Mouse (Mus musculus) lung, postnatal 0 days (tissue): ENCODE results near the gene Unc93a2. TPM values are rescaled to one million over a fixed set of nuclear protein-coding genes. Genes with fewer than 3 reads are reported as not detected.
"Not testable (repeated sequence)": the region's sequence is repeated elsewhere in the genome, so short reads cannot be mapped to it uniquely, and the experiment has no call there.

Experiments used
- ATAC-seq: fragments of 200-750 bp; cut with Nextera tagmentation; 2 replicates; pipeline ENCODE4 v1.8.0; 2017; ENCODE audit warnings: moderate library complexity
- DNase-seq: peaks from one replicate; pipeline ENCODE4 v3.0.0-alpha.2; 2016; ENCODE audit warnings: low spot score
- H3K27ac ChIP-seq: fragments of 300-500 bp; sonication (generic); 2 replicates; pipeline ENCODE4 v1.5.1; 2014; ENCODE audit warnings: antibody characterized with exemption, mild to moderate bottlenecking, low read length, mixed read lengths
- H3K27me3 ChIP-seq: fragments of 300-500 bp; sonication (generic); replicated peaks from 2 replicates; pipeline ENCODE4 v1.6.1; 2014; ENCODE audit warnings: low read length, mixed read lengths; ENCODE audit not compliant: insufficient read depth
- H3K36me3 ChIP-seq: fragments of 300-500 bp; sonication (generic); 2 replicates; pipeline ENCODE4 v1.6.1; 2014; ENCODE audit warnings: low read length, mixed read lengths; ENCODE audit not compliant: insufficient read depth
- H3K4me1 ChIP-seq: fragments of 300-500 bp; sonication (generic); 2 replicates; pipeline ENCODE4 v1.6.1; 2014; ENCODE audit warnings: antibody characterized with exemption, low read depth, low read length, mixed read lengths; ENCODE audit not compliant: insufficient read depth
- H3K4me2 ChIP-seq: fragments of 300-500 bp; sonication (generic); replicated peaks from 2 replicates; pipeline ENCODE4 v1.6.1; 2014; ENCODE audit warnings: low read depth, mild to moderate bottlenecking, low read length, moderate library complexity, mixed read lengths
- H3K4me3 ChIP-seq: fragments of 300-500 bp; sonication (generic); 2 replicates; pipeline ENCODE4 v1.5.1; 2014; ENCODE audit warnings: low read depth, low read length
- H3K9ac ChIP-seq: fragments of 300-500 bp; sonication (generic); replicated peaks from 2 replicates; pipeline ENCODE4 v1.6.1; 2014; ENCODE audit warnings: low read depth, mild to moderate bottlenecking
- H3K9me3 ChIP-seq: fragments of 300-500 bp; sonication (generic); 2 replicates; pipeline ENCODE4 v1.6.1; 2016; ENCODE audit warnings: low read length, mixed read lengths
- WGBS: fragments of 180-500 bp; shearing (Covaris S2); extraction: QIAGEN DNeasy Blood & Tissue Kit; methylation state at CpG from one replicate; pipeline ENCODE4 v1.1.7; 2014; 5-methylcytosine and 5-hydroxymethylcytosine counted together
- polyA plus RNA-seq: library from polyadenylated mRNA; unstranded; fragments of >200 nt; fragmentation: Nextera tagmentation; extraction: Ambion mirVana; gene quantifications from 2 replicates; pipeline ENCODE4 v1.2.1, GENCODE M21; 2015

Unc93a2 gene
- polyA plus RNA-seq, 1 experiment from 2014 or later, result not detected

DNA sequence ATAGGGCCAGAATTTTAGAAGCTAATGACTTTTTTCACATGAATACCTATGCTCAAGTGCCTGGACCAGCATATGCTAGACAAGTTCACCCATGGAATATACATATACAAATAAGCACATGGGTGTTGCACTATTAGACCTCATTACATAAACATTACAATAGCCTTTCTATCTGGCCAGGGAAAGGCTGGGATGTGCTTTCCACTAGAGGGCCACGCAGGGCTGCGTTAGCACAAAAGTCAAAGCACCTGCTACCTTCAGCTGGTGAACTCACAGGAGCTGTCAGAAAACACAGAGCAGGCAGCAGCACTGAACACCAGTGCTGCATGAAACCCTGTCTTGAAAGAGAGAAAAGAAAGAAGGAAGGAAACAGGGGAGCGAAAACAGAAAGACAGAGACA, 7.4 kb downstream of the Unc93a2 start:
- DNase-seq, H3K27me3 ChIP-seq, H3K4me2 ChIP-seq, H3K9ac ChIP-seq, H3K4me1 ChIP-seq, ATAC-seq, H3K4me3 ChIP-seq, H3K27ac ChIP-seq, H3K9me3 ChIP-seq, H3K36me3 ChIP-seq: not testable (repeated sequence)
- WGBS, result 12% methylated on average over 2 of the region's 3 CpGs

- DNase-seq, ATAC-seq, H3K9me3 ChIP-seq, H3K36me3 ChIP-seq, H3K4me1 ChIP-seq, H3K9ac ChIP-seq, H3K4me3 ChIP-seq, H3K27me3 ChIP-seq, H3K27ac ChIP-seq, H3K4me2 ChIP-seq: not testable (repeated sequence)
- 86% methylated on average over 1 of the region's 3 CpGs for WGBS
These were observed 8.1 kb downstream of the Unc93a2 start for GRCm38 (mm10) chr17:7376951-7377700.

GRCm38 (mm10) chr17:7371879-7372278, 13.4 kb downstream of the Unc93a2 start, which contains the start of gene Gm49630:
Gene Gm49630, minus strand, starts transcription at chr17:7371979.
- DNase-seq, ATAC-seq, H3K4me3 ChIP-seq, H3K27ac ChIP-seq, H3K9me3 ChIP-seq, H3K27me3 ChIP-seq, H3K36me3 ChIP-seq, H3K4me2 ChIP-seq, H3K4me1 ChIP-seq, H3K9ac ChIP-seq: not testable (repeated sequence)
- no CpG with 5 or more reads among the region's 5 CpGs for WGBS

- DNase-seq, H3K36me3 ChIP-seq, H3K9ac ChIP-seq, H3K4me3 ChIP-seq, H3K4me1 ChIP-seq, H3K27ac ChIP-seq, H3K4me2 ChIP-seq, H3K9me3 ChIP-seq, ATAC-seq, H3K27me3 ChIP-seq: not testable (repeated sequence)
- WGBS, result 45% methylated on average over 4 of the region's 6 CpGs
These were observed 15.9 kb downstream of the Unc93a2 start for GRCm38 (mm10) chr17:7369401-7369800.

- H3K36me3 ChIP-seq, H3K4me2 ChIP-seq, H3K4me3 ChIP-seq, H3K9ac ChIP-seq, H3K9me3 ChIP-seq, H3K4me1 ChIP-seq, H3K27ac ChIP-seq, ATAC-seq, DNase-seq, H3K27me3 ChIP-seq: not testable (repeated sequence)
- 28% methylated on average over 3 of the region's 7 CpGs for WGBS
These were observed 18.4 kb downstream of the Unc93a2 start for GRCm38 (mm10) chr17:7366676-7367374.

- DNase-seq, H3K9me3 ChIP-seq, H3K4me2 ChIP-seq, ATAC-seq, H3K27me3 ChIP-seq, H3K36me3 ChIP-seq, H3K27ac ChIP-seq, H3K4me3 ChIP-seq, H3K9ac ChIP-seq, H3K4me1 ChIP-seq: not testable (repeated sequence)
- no CpG with 5 or more reads among the region's 1 CpGs for WGBS
These were observed 19.0 kb downstream of the Unc93a2 start for GRCm38 (mm10) chr17:7366265-7366664.

- not testable (repeated sequence) for H3K9me3 ChIP-seq, H3K36me3 ChIP-seq, H3K4me1 ChIP-seq, H3K4me2 ChIP-seq, ATAC-seq, DNase-seq, H3K9ac ChIP-seq, H3K27me3 ChIP-seq, H3K4me3 ChIP-seq, H3K27ac ChIP-seq
- WGBS, result no CpG with 5 or more reads among the region's 3 CpGs
These were observed 19.6 kb downstream of the Unc93a2 start for GRCm38 (mm10) chr17:7365615-7366014.

- 80% methylated on average over 9 of the region's 9 CpGs for WGBS
- H3K4me1 ChIP-seq, H3K36me3 ChIP-seq, H3K9me3 ChIP-seq, H3K4me2 ChIP-seq, ATAC-seq, H3K9ac ChIP-seq, H3K27ac ChIP-seq, H3K4me3 ChIP-seq, DNase-seq, H3K27me3 ChIP-seq: not testable (repeated sequence)
These were observed 24.4 kb downstream of the Unc93a2 start for GRCm38 (mm10) chr17:7360749-7361465.

DNA sequence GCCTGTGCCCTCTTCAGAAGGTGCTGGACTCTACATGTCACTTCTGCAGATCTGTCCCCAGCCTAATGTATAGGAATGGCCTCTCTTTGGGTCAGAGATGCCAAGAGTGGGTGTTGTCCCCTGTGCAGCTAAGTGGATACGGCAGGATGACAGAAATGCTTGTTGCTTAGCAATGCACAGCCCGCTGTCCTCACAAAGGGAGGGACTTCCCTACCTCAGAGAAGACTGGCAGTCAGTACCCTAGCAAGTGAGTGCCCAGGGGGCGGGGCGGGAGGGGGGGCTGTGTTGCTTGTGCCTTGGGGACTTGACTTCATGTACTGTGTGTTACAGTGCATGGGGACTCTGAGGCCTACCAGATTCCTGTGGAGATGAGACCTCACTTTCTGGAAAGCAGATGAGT, 25.5 kb downstream of the Unc93a2 start:
- DNase-seq, ATAC-seq, H3K4me3 ChIP-seq, H3K27ac ChIP-seq, H3K36me3 ChIP-seq, H3K9ac ChIP-seq, H3K9me3 ChIP-seq, H3K27me3 ChIP-seq, H3K4me2 ChIP-seq, H3K4me1 ChIP-seq: not testable (repeated sequence)
- 64% methylated on average over 4 of the region's 4 CpGs for WGBS
